Mouse (Mus musculus): ENCODE results near the gene Tnfsf13. TPM values are rescaled to one million over a fixed set of nuclear protein-coding genes. Genes with fewer than 3 reads are reported as not detected.

Gene Tnfsf13
- polyA plus RNA-seq, 1 experiment from 2014 or later, result 0.37 TPM

DNA sequence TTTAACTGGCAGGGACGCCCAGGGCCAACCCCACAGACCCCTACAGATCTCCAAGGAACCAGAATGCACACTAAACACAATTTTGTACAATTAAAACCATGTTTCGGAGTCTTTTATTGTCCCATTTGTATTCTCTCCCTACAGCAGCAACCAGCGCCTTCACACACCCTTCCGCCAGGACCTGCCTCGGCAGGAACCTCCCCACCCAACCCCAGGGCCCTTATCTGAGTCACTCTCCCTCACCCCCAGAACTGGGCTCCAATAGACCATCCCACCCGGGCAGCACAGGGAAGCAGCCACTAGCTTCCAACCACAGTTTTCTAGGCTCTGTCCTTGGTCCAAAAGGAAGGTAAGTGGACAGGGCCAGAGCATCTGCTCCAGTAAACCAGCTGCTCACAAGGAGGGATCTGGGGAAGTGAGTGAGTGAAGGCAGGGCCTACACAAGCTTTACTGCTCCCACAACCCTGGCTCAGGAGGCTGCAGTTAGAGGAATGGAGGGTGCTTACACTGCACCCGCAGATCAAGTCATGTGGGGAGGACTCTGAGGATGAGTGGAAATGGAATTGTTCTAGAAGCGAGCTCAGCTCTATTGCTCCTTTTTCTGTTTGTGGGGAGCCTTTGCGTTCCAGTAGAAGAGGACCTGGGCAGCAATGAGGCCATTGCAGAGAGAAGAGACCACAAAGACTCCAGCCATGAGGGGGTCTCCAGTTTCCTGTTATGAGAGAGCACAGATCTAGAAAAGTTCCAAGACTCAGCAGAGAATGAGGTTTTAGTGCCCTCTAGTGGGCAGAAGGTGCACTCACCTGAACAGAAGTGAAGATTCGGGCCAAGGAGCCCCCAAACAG is 28.7 kb downstream of the Tnfsf13 start:
- H3K36me3 ChIP-seq (ENCODE audit: control insufficient read depth, insufficient read depth, low read length), result peaks cover 35% of the 10 kb centered on the region
- no peaks in the 10 kb centered on the region for H3K27me3 ChIP-seq (replicated peaks; ENCODE audit: control insufficient read depth, insufficient read depth, low read length)
- WGBS, result 66% methylated on average over 10 of the region's 10 CpGs
- 0 out of 2 replicates have a peak overlapping the region, but pooled peaks have one; percentile 3 for H3K9ac ChIP-seq (ENCODE audit: low read depth, low read length)
- 0 out of 2 replicates have a peak, but pooled peaks have one; percentile 44 for ATAC-seq (replicated peaks; ENCODE audit: low FRiP score)
- peak overlapping the region; percentile 17; the same call in 1 of the 2 replicates for H3K4me2 ChIP-seq
- 0 out of 2 replicates have a peak overlapping the region, but pooled peaks have one; percentile 23 for H3K27ac ChIP-seq (ENCODE audit: low read depth, low read length)
- H3K4me1 ChIP-seq (replicated peaks; ENCODE audit: control insufficient read depth, insufficient read depth, low read length), result peaks cover 35% of the 10 kb centered on the region
- no peak overlapping the region for H3K4me3 ChIP-seq (ENCODE audit: low read depth, low read length)
- no peak for DNase-seq (ENCODE audit: low spot score)
- no peaks in the 10 kb centered on the region for H3K9me3 ChIP-seq (ENCODE audit: control insufficient read depth, low read length)

DNA sequence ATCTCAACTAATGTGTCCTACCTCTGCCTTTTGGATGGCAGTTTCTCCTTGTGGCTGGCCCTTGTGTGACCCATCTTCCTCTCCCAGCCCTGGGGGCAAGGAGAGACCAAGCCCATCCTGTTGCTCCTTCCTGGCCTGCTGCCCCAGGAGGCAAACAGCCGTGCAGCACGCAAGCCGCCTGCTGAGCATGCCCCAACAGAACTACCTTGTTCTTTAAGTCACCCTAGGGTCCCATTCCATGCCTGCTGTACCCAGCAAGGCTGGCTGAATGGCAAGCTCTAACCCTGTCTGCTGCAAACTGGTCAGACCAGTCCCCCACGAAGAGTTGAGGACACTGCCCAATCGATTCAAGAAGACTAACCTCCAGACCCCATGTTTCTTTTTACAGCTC is 29.5 kb downstream of the Tnfsf13 start:
- ATAC-seq (replicated peaks; ENCODE audit: low FRiP score) (no peak), DNase-seq (ENCODE audit: low spot score) (no peak)
- WGBS, result 78% methylated on average over 5 of the region's 5 CpGs
- Histone ChIP-seq H3K9ac (ENCODE audit: low read depth, low read length) (no peak overlapping the region), H3K9me3 (ENCODE audit: control insufficient read depth, low read length) (no peaks in the 10 kb centered on the region), H3K4me3 (ENCODE audit: low read depth, low read length) (0 out of 2 replicates have a peak overlapping the region, but pooled peaks have one; percentile 3), H3K27ac (ENCODE audit: low read depth, low read length) (no peak overlapping the region; the same call in 1 of the 2 replicates), H3K4me2 (no peak overlapping the region; the same call in 1 of the 2 replicates), H3K36me3 (ENCODE audit: control insufficient read depth, insufficient read depth, low read length) (peaks cover 40% of the 10 kb centered on the region), H3K27me3 (replicated peaks; ENCODE audit: control insufficient read depth, insufficient read depth, low read length) (no peaks in the 10 kb centered on the region), H3K4me1 (replicated peaks; ENCODE audit: control insufficient read depth, insufficient read depth, low read length) (peaks cover 29% of the 10 kb centered on the region)

DNA sequence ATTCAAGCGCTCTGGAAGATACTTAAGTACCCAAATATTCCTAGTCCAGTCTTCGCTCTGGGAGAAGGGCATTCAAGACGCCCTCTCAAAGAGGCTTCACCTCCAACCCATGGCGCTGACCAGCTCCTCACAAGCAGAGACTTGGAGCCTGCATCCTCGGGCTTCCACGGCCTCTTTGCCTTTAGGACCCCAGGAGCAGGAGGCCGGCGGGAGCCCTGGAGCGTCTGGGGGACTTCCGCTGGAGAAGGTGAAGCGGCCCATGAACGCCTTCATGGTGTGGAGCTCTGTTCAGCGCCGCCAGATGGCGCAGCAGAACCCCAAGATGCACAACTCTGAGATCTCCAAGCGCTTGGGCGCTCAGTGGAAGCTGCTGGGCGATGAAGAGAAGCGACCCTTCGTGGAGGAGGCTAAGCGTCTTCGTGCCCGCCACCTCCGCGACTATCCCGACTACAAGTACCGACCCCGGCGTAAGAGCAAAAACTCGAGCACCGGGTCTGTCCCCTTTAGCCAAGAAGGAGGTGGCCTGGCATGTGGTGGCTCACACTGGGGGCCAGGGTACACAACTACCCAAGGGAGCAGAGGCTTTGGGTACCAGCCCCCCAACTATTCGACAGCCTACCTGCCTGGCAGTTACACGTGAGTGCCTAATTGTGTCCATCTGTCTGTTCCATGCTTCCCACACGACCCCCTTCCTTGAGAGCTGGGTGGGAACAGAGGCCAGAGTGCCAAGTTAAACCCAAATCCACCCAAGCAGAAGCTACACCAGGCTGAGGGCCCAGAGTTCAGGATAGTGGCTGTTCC is 30.1 kb downstream of the Tnfsf13 start, which contains the start of gene Sox15:
Gene Sox15, plus strand, starts transcription at position 51 of the 801 bp plus-strand sequence.
- Histone ChIP-seq H3K36me3 (ENCODE audit: control insufficient read depth, insufficient read depth, low read length) (peaks cover 46% of the 10 kb centered on the region), H3K9ac (ENCODE audit: low read depth, low read length) (no peak within 1 kb of the TSS), H3K9me3 (ENCODE audit: control insufficient read depth, low read length) (no peaks in the 10 kb centered on the region), H3K27me3 (replicated peaks; ENCODE audit: control insufficient read depth, insufficient read depth, low read length) (no peaks in the 10 kb centered on the region), H3K27ac (ENCODE audit: low read depth, low read length) (peak within 1 kb of the TSS; percentile 51), H3K4me3 (ENCODE audit: low read depth, low read length) (0 out of 2 replicates have a peak within 1 kb of the TSS, but pooled peaks have one; percentile 3), H3K4me2 (peak within 1 kb of the TSS; percentile 28; the same call in 1 of the 2 replicates), H3K4me1 (replicated peaks; ENCODE audit: control insufficient read depth, insufficient read depth, low read length) (peaks cover 26% of the 10 kb centered on the region)
- ATAC-seq (replicated peaks; ENCODE audit: low FRiP score) (peak; percentile 67), DNase-seq (ENCODE audit: low spot score) (no peak)
- 37% methylated on average over 34 of the region's 34 CpGs for WGBS

- H3K36me3 ChIP-seq (ENCODE audit: control insufficient read depth, insufficient read depth, low read length), result peaks cover 53% of the 10 kb centered on the region
- H3K9me3 ChIP-seq (ENCODE audit: control insufficient read depth, low read length), result no peaks in the 10 kb centered on the region
- H3K4me2 ChIP-seq, result no peak overlapping the region
- H3K9ac ChIP-seq (ENCODE audit: low read depth, low read length), result no peak overlapping the region
- DNase-seq (ENCODE audit: low spot score) (no peak), ATAC-seq (replicated peaks; ENCODE audit: low FRiP score) (no peak)
- H3K4me1 ChIP-seq (replicated peaks; ENCODE audit: control insufficient read depth, insufficient read depth, low read length), result peaks cover 26% of the 10 kb centered on the region
- peak overlapping the region; percentile 51 for H3K27ac ChIP-seq (ENCODE audit: low read depth, low read length)
- WGBS, result 42% methylated on average over 9 of the region's 9 CpGs
- no peaks in the 10 kb centered on the region for H3K27me3 ChIP-seq (replicated peaks; ENCODE audit: control insufficient read depth, insufficient read depth, low read length)
- H3K4me3 ChIP-seq (ENCODE audit: low read depth, low read length), result no peak overlapping the region
Measured at GRCm38 (mm10) chr11:69654760-69655159, 30.8 kb downstream of the Tnfsf13 start.

- 79% methylated on average over 5 of the region's 5 CpGs for WGBS
- no peak overlapping the region for H3K4me2 ChIP-seq
- H3K4me1 ChIP-seq (replicated peaks; ENCODE audit: control insufficient read depth, insufficient read depth, low read length), result peaks cover 26% of the 10 kb centered on the region
Measured at GRCm38 (mm10) chr11:69653399-69653798, 32.2 kb downstream of the Tnfsf13 start.

DNA sequence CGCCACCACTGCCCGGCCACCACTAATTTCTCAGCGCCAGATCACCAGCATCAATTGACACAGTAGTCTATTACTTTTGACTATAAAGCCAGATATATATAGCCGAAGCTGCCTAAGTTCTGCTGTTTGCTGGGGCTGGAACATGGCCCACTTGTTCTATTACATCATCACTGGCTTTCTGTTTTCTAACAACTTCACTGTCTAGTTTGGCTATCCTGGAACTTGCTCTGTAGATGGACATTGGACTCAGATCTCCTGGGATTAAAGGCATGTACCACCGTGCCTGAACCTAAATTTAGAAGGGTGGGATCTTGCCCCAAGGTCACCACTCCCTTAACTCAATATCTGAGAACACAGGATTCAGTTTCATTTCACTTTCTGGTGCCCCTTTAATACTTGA is 39.7 kb downstream of the Tnfsf13 start:
- Histone ChIP-seq H3K4me2 (no peak overlapping the region), H3K27me3 (replicated peaks; ENCODE audit: control insufficient read depth, insufficient read depth, low read length) (no peaks in the 10 kb centered on the region), H3K9me3 (ENCODE audit: control insufficient read depth, low read length) (no peaks in the 10 kb centered on the region), H3K9ac (ENCODE audit: low read depth, low read length) (no peak overlapping the region), H3K27ac (ENCODE audit: low read depth, low read length) (no peak overlapping the region), H3K36me3 (ENCODE audit: control insufficient read depth, insufficient read depth, low read length) (peaks cover 77% of the 10 kb centered on the region), H3K4me1 (replicated peaks; ENCODE audit: control insufficient read depth, insufficient read depth, low read length) (no peaks in the 10 kb centered on the region), H3K4me3 (ENCODE audit: low read depth, low read length) (no peak overlapping the region)
- ATAC-seq (replicated peaks; ENCODE audit: low FRiP score) (no peak), DNase-seq (ENCODE audit: low spot score) (no peak)
- 93% methylated on average over 5 of the region's 5 CpGs for WGBS

More at GRCm38 (mm10) chr11:69653399-69653798, 32.2 kb downstream of the Tnfsf13 start:
- DNase-seq (ENCODE audit: low spot score) (no peak), ATAC-seq (replicated peaks; ENCODE audit: low FRiP score) (no peak)
- Histone ChIP-seq H3K9ac (ENCODE audit: low read depth, low read length) (no peak overlapping the region), H3K27me3 (replicated peaks; ENCODE audit: control insufficient read depth, insufficient read depth, low read length) (no peaks in the 10 kb centered on the region), H3K4me3 (ENCODE audit: low read depth, low read length) (no peak overlapping the region), H3K9me3 (ENCODE audit: control insufficient read depth, low read length) (no peaks in the 10 kb centered on the region), H3K27ac (ENCODE audit: low read depth, low read length) (no peak overlapping the region), H3K36me3 (ENCODE audit: control insufficient read depth, insufficient read depth, low read length) (peaks cover 52% of the 10 kb centered on the region)

GRCm38 (mm10) chr11:69635471-69635870 is 50.1 kb downstream of the Tnfsf13 start:
- Histone ChIP-seq H3K27ac (ENCODE audit: low read depth, low read length) (no peak overlapping the region), H3K9ac (ENCODE audit: low read depth, low read length) (no peak overlapping the region), H3K27me3 (replicated peaks; ENCODE audit: control insufficient read depth, insufficient read depth, low read length) (no peaks in the 10 kb centered on the region), H3K9me3 (ENCODE audit: control insufficient read depth, low read length) (no peaks in the 10 kb centered on the region), H3K4me2 (no peak overlapping the region), H3K4me3 (ENCODE audit: low read depth, low read length) (no peak overlapping the region), H3K36me3 (ENCODE audit: control insufficient read depth, insufficient read depth, low read length) (peaks cover 6% of the 10 kb centered on the region), H3K4me1 (replicated peaks; ENCODE audit: control insufficient read depth, insufficient read depth, low read length) (peaks cover 15% of the 10 kb centered on the region)
- no peak for DNase-seq (ENCODE audit: low spot score)
- WGBS, result 86% methylated on average over 3 of the region's 3 CpGs
- ATAC-seq (replicated peaks; ENCODE audit: low FRiP score), result no peak

GRCm38 (mm10) chr11:69633128-69633866 is 52.3 kb downstream of the Tnfsf13 start:
- no peaks in the 10 kb centered on the region for H3K9me3 ChIP-seq (ENCODE audit: control insufficient read depth, low read length)
- H3K4me3 ChIP-seq (ENCODE audit: low read depth, low read length), result peak overlapping the region; percentile 79
- H3K4me1 ChIP-seq (replicated peaks; ENCODE audit: control insufficient read depth, insufficient read depth, low read length), result peaks cover 15% of the 10 kb centered on the region
- H3K36me3 ChIP-seq (ENCODE audit: control insufficient read depth, insufficient read depth, low read length), result no peaks in the 10 kb centered on the region
- H3K4me2 ChIP-seq, result peak overlapping the region; percentile 83
- ATAC-seq (replicated peaks; ENCODE audit: low FRiP score) (peak; percentile 70), DNase-seq (ENCODE audit: low spot score) (no peak)
- peak overlapping the region; percentile 97 for H3K27ac ChIP-seq (ENCODE audit: low read depth, low read length)
- no peaks in the 10 kb centered on the region for H3K27me3 ChIP-seq (replicated peaks; ENCODE audit: control insufficient read depth, insufficient read depth, low read length)
- H3K9ac ChIP-seq (ENCODE audit: low read depth, low read length), result peak overlapping the region; percentile 82
- WGBS, result under 1% methylated on average over 47 of the region's 50 CpGs
